In genomic region chr4:155694482-155695401, GRCm38 (mm10) we compare ENCODE assay signal across 8 mouse cellular contexts. TPM values are rescaled to one million over a fixed set of nuclear protein-coding genes. Genes with fewer than 3 reads are reported as not detected.
DNase-seq lines count a peak whose midpoint lies in the region; ATAC-seq and TF ChIP-seq lines count a peak whose summit lies in the region.

No protein-coding gene starts in this region.

- peak; percentile 22; the same call in 1 of the 2 replicates for TF ChIP-seq CTCF in bone marrow, adult 2 months (IDR thresholded peaks at IDR 0.05; ENCODE audit: control insufficient read depth, insufficient read depth, low read length)
- TF ChIP-seq CTCF in heart, postnatal 0 days (IDR thresholded peaks at IDR 0.05; ENCODE audit: low read depth) = no peak; the same call in 1 of the 2 replicates

- H3K9me3 ChIP-seq in forebrain, embryonic 11.5 days (ENCODE audit: control insufficient read depth, low read length) = no peaks in the 10 kb centered on the region
- H3K9me3 ChIP-seq in heart, postnatal 0 days (replicated peaks; ENCODE audit: control insufficient read depth, low read length) = no peaks in the 10 kb centered on the region
- H3K9me3 ChIP-seq in liver, embryonic 15.5 days (replicated peaks) = no peaks in the 10 kb centered on the region
- H3K9me3 ChIP-seq in neural tube, embryonic 11.5 days (ENCODE audit: control insufficient read depth, low read length) = no peaks in the 10 kb centered on the region
- H3K9me3 ChIP-seq in stomach, embryonic 15.5 days = no peaks in the 10 kb centered on the region

- TF ChIP-seq POLR2A in bone marrow, adult 2 months (IDR thresholded peaks at IDR 0.05; ENCODE audit: borderline replicate concordance, control insufficient read depth, low read depth, low read length) = 0 out of 2 replicates have a peak, but pooled peaks have one; percentile 19

- peak overlapping the region; percentile 69 for H3K9ac ChIP-seq in forebrain, embryonic 11.5 days (ENCODE audit: low read length)
- H3K9ac ChIP-seq in heart, postnatal 0 days (replicated peaks; ENCODE audit: low read depth, low read length) = peak overlapping the region; percentile 60
- H3K9ac ChIP-seq in liver, embryonic 15.5 days = peak overlapping the region; percentile 21; the same call in 1 of the 2 replicates
- peak overlapping the region; percentile 67 for H3K9ac ChIP-seq in neural tube, embryonic 11.5 days (ENCODE audit: low read length)
- peak overlapping the region; percentile 71 for H3K9ac ChIP-seq in stomach, embryonic 15.5 days

- peak; percentile 92 for DNase-seq in CD4-positive, CD25-positive, alpha-beta regulatory T cell, adult 2 months (ENCODE audit: low read depth, low spot score)
- DNase-seq in forebrain, embryonic 11.5 days (ENCODE audit: low spot score) = peak; percentile 75
- DNase-seq in heart, postnatal 0 days (ENCODE audit: low spot score) = peak; percentile 15
- DNase-seq in kidney, postnatal 36 days = peak; percentile 37 to 68
- peak; percentile 68 for DNase-seq in neural tube, embryonic 11.5 days (ENCODE audit: low spot score)

- peak overlapping the region; percentile 45; the same call in 1 of the 2 replicates for H3K27ac ChIP-seq in bone marrow, adult 2 months (ENCODE audit: control insufficient read depth, insufficient read depth, low read depth, low read length, poor library complexity)
- no peak overlapping the region for H3K27ac ChIP-seq in forebrain, embryonic 11.5 days (ENCODE audit: low read depth, low read length)
- peak overlapping the region; percentile 39; the same call in 1 of the 2 replicates for H3K27ac ChIP-seq in heart, postnatal 0 days (ENCODE audit: low read depth)
- H3K27ac ChIP-seq in liver, embryonic 15.5 days (replicated peaks) = no peak overlapping the region
- peak overlapping the region; percentile 1; the same call in 1 of the 2 replicates for H3K27ac ChIP-seq in neural tube, embryonic 11.5 days (ENCODE audit: low read depth, low read length)
- H3K27ac ChIP-seq in stomach, embryonic 15.5 days = peak overlapping the region; percentile 51; the same call in 1 of the 2 replicates

- peak overlapping the region; percentile 54 for H3K4me3 ChIP-seq in bone marrow, adult 2 months (replicated peaks; ENCODE audit: control insufficient read depth, low read depth, low read length)
- peak overlapping the region; percentile 71 for H3K4me3 ChIP-seq in forebrain, embryonic 11.5 days (ENCODE audit: low read depth, low read length)
- peak overlapping the region; percentile 62 for H3K4me3 ChIP-seq in heart, postnatal 0 days (ENCODE audit: low read depth, low read length)
- peak overlapping the region; percentile 58 for H3K4me3 ChIP-seq in liver, embryonic 15.5 days (replicated peaks)
- H3K4me3 ChIP-seq in neural tube, embryonic 11.5 days (ENCODE audit: low read depth, low read length) = peak overlapping the region; percentile 75
- H3K4me3 ChIP-seq in stomach, embryonic 15.5 days (replicated peaks) = peak overlapping the region; percentile 69

- TF ChIP-seq EP300 in heart, postnatal 0 days (IDR thresholded peaks at IDR 0.05; ENCODE audit: low read depth) = no peak

- peak overlapping the region; percentile 63 for H3K4me2 ChIP-seq in forebrain, embryonic 11.5 days (ENCODE audit: low read depth, low read length, severe bottlenecking)
- H3K4me2 ChIP-seq in heart, postnatal 0 days (ENCODE audit: low read depth, low read length) = peak overlapping the region; percentile 95
- peak overlapping the region; percentile 76 for H3K4me2 ChIP-seq in liver, embryonic 15.5 days
- peak overlapping the region; percentile 79 for H3K4me2 ChIP-seq in neural tube, embryonic 11.5 days (ENCODE audit: low read depth)
- H3K4me2 ChIP-seq in stomach, embryonic 15.5 days = peak overlapping the region; percentile 97

- 2% methylated on average over 92 of the region's 92 CpGs for WGBS in bone marrow, adult 2 months
- WGBS in forebrain, embryonic 11.5 days = 1% methylated on average over 87 of the region's 92 CpGs
- WGBS in heart, postnatal 0 days = 2% methylated on average over 91 of the region's 92 CpGs
- 2% methylated on average over 89 of the region's 92 CpGs for WGBS in liver, embryonic 15.5 days (ENCODE audit: insufficient replicate concordance)
- under 1% methylated on average over 91 of the region's 92 CpGs for WGBS in neural tube, embryonic 11.5 days
- 1% methylated on average over 77 of the region's 92 CpGs for WGBS in stomach, embryonic 15.5 days

- H3K4me1 ChIP-seq in bone marrow, adult 2 months (ENCODE audit: control insufficient read depth, insufficient read depth, low read length) = peaks cover 2% of the 10 kb centered on the region; the same call in 1 of the 2 replicates
- H3K4me1 ChIP-seq in forebrain, embryonic 11.5 days (replicated peaks; ENCODE audit: control insufficient read depth, insufficient read depth, low read length) = 0 out of 2 replicates have a peak, but pooled peaks cover 4% of the 10 kb centered on the region
- 0 out of 2 replicates have a peak, but pooled peaks cover 6% of the 10 kb centered on the region for H3K4me1 ChIP-seq in heart, postnatal 0 days (ENCODE audit: control insufficient read depth, insufficient read depth)
- peaks cover 15% of the 10 kb centered on the region for H3K4me1 ChIP-seq in liver, embryonic 15.5 days (replicated peaks)
- H3K4me1 ChIP-seq in neural tube, embryonic 11.5 days (ENCODE audit: control insufficient read depth, insufficient read depth, low read length) = no peaks in the 10 kb centered on the region
- peaks cover 16% of the 10 kb centered on the region for H3K4me1 ChIP-seq in stomach, embryonic 15.5 days

- H3K36me3 ChIP-seq in forebrain, embryonic 11.5 days (ENCODE audit: control insufficient read depth, insufficient read depth, low read length) = no peaks in the 10 kb centered on the region
- no peaks in the 10 kb centered on the region for H3K36me3 ChIP-seq in heart, postnatal 0 days (replicated peaks; ENCODE audit: control insufficient read depth, insufficient read depth, low read length)
- no peaks in the 10 kb centered on the region for H3K36me3 ChIP-seq in liver, embryonic 15.5 days (replicated peaks)
- no peaks in the 10 kb centered on the region for H3K36me3 ChIP-seq in neural tube, embryonic 11.5 days (ENCODE audit: control insufficient read depth, insufficient read depth, low read length)
- no peaks in the 10 kb centered on the region for H3K36me3 ChIP-seq in stomach, embryonic 15.5 days

- ATAC-seq in forebrain, embryonic 11.5 days (replicated peaks; ENCODE audit: low FRiP score) = peak; percentile 54
- ATAC-seq in heart, postnatal 0 days (ENCODE audit: insufficient read depth, low read depth) = peak; percentile 68
- no peak for ATAC-seq in liver, embryonic 15.5 days (ENCODE audit: insufficient read depth)
- peak; percentile 57 for ATAC-seq in neural tube, embryonic 11.5 days (ENCODE audit: insufficient read depth, low FRiP score, low TSS enrichment)
- ATAC-seq in stomach, embryonic 15.5 days (ENCODE audit: insufficient read depth, low FRiP score, low read depth) = peak; percentile 51; the same call in 1 of the 2 replicates

- H3K27me3 ChIP-seq in forebrain, embryonic 11.5 days (ENCODE audit: control insufficient read depth, insufficient read depth, low read length) = peaks cover 7% of the 10 kb centered on the region; the same call in 1 of the 2 replicates
- peaks cover 17% of the 10 kb centered on the region; the same call in 1 of the 2 replicates for H3K27me3 ChIP-seq in heart, postnatal 0 days (ENCODE audit: control insufficient read depth, insufficient read depth, low read length)
- H3K27me3 ChIP-seq in liver, embryonic 15.5 days = peaks cover 73% of the 10 kb centered on the region
- peaks cover 13% of the 10 kb centered on the region for H3K27me3 ChIP-seq in neural tube, embryonic 11.5 days (ENCODE audit: control insufficient read depth, insufficient read depth, low read length)
- H3K27me3 ChIP-seq in stomach, embryonic 15.5 days (replicated peaks) = 0 out of 2 replicates have a peak, but pooled peaks cover 8% of the 10 kb centered on the region

RNA-seq across cellular contexts. Expression of gene Fndc10, which starts 0.6 kb away (rescaled TPM):
- 0.90 and 3.0 TPM in 2 replicates for polyA plus RNA-seq in bone marrow, adult 2 months (2011; ENCODE audit: insufficient read depth, insufficient read length, low replicate concordance, missing spikeins)
- 2.3 and 2.9 TPM in 2 replicates for polyA plus RNA-seq in forebrain, embryonic 11.5 days (2014; fragmentation: Nextera tagmentation; extraction: Ambion mirVana)
- 4.1 and 9.7 TPM in 2 replicates for total RNA-seq in heart, postnatal 0 days (2014; rRNA removed; ENCODE audit: low replicate concordance)
- polyA plus RNA-seq in heart, postnatal 0 days (2015; fragmentation: Nextera tagmentation; extraction: Ambion mirVana) = 1.8 and 2.1 TPM in 2 replicates
- polyA plus RNA-seq in liver, embryonic 15.5 days (2015; fragmentation: Nextera tagmentation; extraction: Ambion mirVana) = 0.24 and 0.48 TPM in 2 replicates
- polyA plus RNA-seq in neural tube, embryonic 11.5 days (2014; fragmentation: Nextera tagmentation; extraction: Ambion mirVana) = 2.2 and 2.7 TPM in 2 replicates
- polyA plus RNA-seq in stomach, embryonic 15.5 days (2015; fragmentation: Nextera tagmentation; extraction: Ambion mirVana) = 9.0 and 10.0 TPM in 2 replicates

RNA-seq across cellular contexts. Expression of gene Ssu72, which starts 9.9 kb away (rescaled TPM):
- polyA plus RNA-seq in bone marrow, adult 2 months (2011; ENCODE audit: insufficient read depth, insufficient read length, low replicate concordance, missing spikeins) = 28.5 and 53.2 TPM in 2 replicates
- polyA plus RNA-seq in forebrain, embryonic 11.5 days (2014; fragmentation: Nextera tagmentation; extraction: Ambion mirVana) = 138 and 144 TPM in 2 replicates
- total RNA-seq in heart, postnatal 0 days (2014; rRNA removed; ENCODE audit: low replicate concordance) = 83.6 and 95.7 TPM in 2 replicates
- 106 TPM in 2 replicates for polyA plus RNA-seq in heart, postnatal 0 days (2015; fragmentation: Nextera tagmentation; extraction: Ambion mirVana)
- 52.0 and 52.4 TPM in 2 replicates for polyA plus RNA-seq in liver, embryonic 15.5 days (2015; fragmentation: Nextera tagmentation; extraction: Ambion mirVana)
- polyA plus RNA-seq in neural tube, embryonic 11.5 days (2014; fragmentation: Nextera tagmentation; extraction: Ambion mirVana) = 154 and 158 TPM in 2 replicates
- 141 and 152 TPM in 2 replicates for polyA plus RNA-seq in stomach, embryonic 15.5 days (2015; fragmentation: Nextera tagmentation; extraction: Ambion mirVana)

RNA-seq across cellular contexts. Expression of gene Mib2, which starts 25.7 kb away (rescaled TPM):
- polyA plus RNA-seq in bone marrow, adult 2 months (2011; ENCODE audit: insufficient read depth, insufficient read length, low replicate concordance, missing spikeins) = 15.0 and 29.1 TPM in 2 replicates
- polyA plus RNA-seq in forebrain, embryonic 11.5 days (2014; fragmentation: Nextera tagmentation; extraction: Ambion mirVana) = 21.2 and 22.3 TPM in 2 replicates
- 27.3 and 30.4 TPM in 2 replicates for total RNA-seq in heart, postnatal 0 days (2014; rRNA removed; ENCODE audit: low replicate concordance)
- polyA plus RNA-seq in heart, postnatal 0 days (2015; fragmentation: Nextera tagmentation; extraction: Ambion mirVana) = 9.9 and 12.1 TPM in 2 replicates
- 3.8 and 5.2 TPM in 2 replicates for polyA plus RNA-seq in liver, embryonic 15.5 days (2015; fragmentation: Nextera tagmentation; extraction: Ambion mirVana)
- polyA plus RNA-seq in neural tube, embryonic 11.5 days (2014; fragmentation: Nextera tagmentation; extraction: Ambion mirVana) = 13.3 and 14.5 TPM in 2 replicates
- 23.3 and 24.1 TPM in 2 replicates for polyA plus RNA-seq in stomach, embryonic 15.5 days (2015; fragmentation: Nextera tagmentation; extraction: Ambion mirVana)

RNA-seq across cellular contexts. Expression of gene Tmem240, which starts 39.9 kb away (rescaled TPM):
- polyA plus RNA-seq in bone marrow, adult 2 months (2011; ENCODE audit: insufficient read depth, insufficient read length, low replicate concordance, missing spikeins) = 0.47 and 3.0 TPM in 2 replicates
- 0.76 and 1.2 TPM in 2 replicates for polyA plus RNA-seq in forebrain, embryonic 11.5 days (2014; fragmentation: Nextera tagmentation; extraction: Ambion mirVana)
- 0.57 and 1.7 TPM in 2 replicates for total RNA-seq in heart, postnatal 0 days (2014; rRNA removed; ENCODE audit: low replicate concordance)
- polyA plus RNA-seq in heart, postnatal 0 days (2015; fragmentation: Nextera tagmentation; extraction: Ambion mirVana) = 0.41 and 0.48 TPM in 2 replicates
- polyA plus RNA-seq in liver, embryonic 15.5 days (2015; fragmentation: Nextera tagmentation; extraction: Ambion mirVana) = 0.08 and 0.10 TPM in 2 replicates
- 0.64 and 1.3 TPM in 2 replicates for polyA plus RNA-seq in neural tube, embryonic 11.5 days (2014; fragmentation: Nextera tagmentation; extraction: Ambion mirVana)
- 0.80 and 0.85 TPM in 2 replicates for polyA plus RNA-seq in stomach, embryonic 15.5 days (2015; fragmentation: Nextera tagmentation; extraction: Ambion mirVana)

RNA-seq across cellular contexts. Expression of gene Mmp23, which starts 41.6 kb away (rescaled TPM):
- polyA plus RNA-seq in bone marrow, adult 2 months (2011; ENCODE audit: insufficient read depth, insufficient read length, low replicate concordance, missing spikeins) = 5.6 and 6.9 TPM in 2 replicates
- 2.5 and 2.7 TPM in 2 replicates for polyA plus RNA-seq in forebrain, embryonic 11.5 days (2014; fragmentation: Nextera tagmentation; extraction: Ambion mirVana)
- 66.6 and 76.6 TPM in 2 replicates for total RNA-seq in heart, postnatal 0 days (2014; rRNA removed; ENCODE audit: low replicate concordance)
- polyA plus RNA-seq in heart, postnatal 0 days (2015; fragmentation: Nextera tagmentation; extraction: Ambion mirVana) = 49.8 and 49.9 TPM in 2 replicates
- 4.9 TPM in 2 replicates for polyA plus RNA-seq in liver, embryonic 15.5 days (2015; fragmentation: Nextera tagmentation; extraction: Ambion mirVana)
- polyA plus RNA-seq in neural tube, embryonic 11.5 days (2014; fragmentation: Nextera tagmentation; extraction: Ambion mirVana) = 3.2 and 4.0 TPM in 2 replicates
- 39.6 and 42.0 TPM in 2 replicates for polyA plus RNA-seq in stomach, embryonic 15.5 days (2015; fragmentation: Nextera tagmentation; extraction: Ambion mirVana)

Comparison
In these comparisons a context has a peak if more than half of its experiments do, and no peak if none do; other contexts are left out.
1. DNase-seq: peak in every context shown above with its lines; median percentile 92 in CD4-positive, CD25-positive, alpha-beta regulatory T cell, adult 2 months; 75 in forebrain, embryonic 11.5 days; 68 in neural tube, embryonic 11.5 days; 52 in kidney, postnatal 36 days; 15 in heart, postnatal 0 days.
2. H3K27ac ChIP-seq: peak in bone marrow, adult 2 months (single experiment), heart, postnatal 0 days (single experiment), neural tube, embryonic 11.5 days (single experiment) and stomach, embryonic 15.5 days (single experiment); none in forebrain, embryonic 11.5 days (single experiment) and liver, embryonic 15.5 days (single experiment).
3. H3K9ac ChIP-seq: peak in every context shown above with its lines; median percentile 71 in stomach, embryonic 15.5 days; 69 in forebrain, embryonic 11.5 days; 67 in neural tube, embryonic 11.5 days; 60 in heart, postnatal 0 days; 21 in liver, embryonic 15.5 days.
4. Peak in every context shown above with its lines, with median percentiles within 50 percentile points of each other: H3K4me3 ChIP-seq and H3K4me2 ChIP-seq.